Mouse (Mus musculus) heart, postnatal 0 days (tissue): ENCODE data around the gene Ndufa4l2.

ENCODE experiments used
- CTCF ChIP-seq: IDR thresholded peaks from 2 replicates; pipeline ENCODE4 v1.5.1; 2016; ENCODE audit warnings: antibody characterized with exemption, control low read depth, low read depth
- EP300 ChIP-seq: IDR thresholded peaks from 2 replicates; pipeline ENCODE4 v1.6.1; 2016; ENCODE audit warnings: antibody characterized with exemption, low read depth

- TF ChIP-seq CTCF (peak; percentile 10; the same call in 1 of the 2 replicates), EP300 (no peak)
Observed at GRCm38 (mm10) chr10:127557397-127557796, 42.6 kb downstream of the Ndufa4l2 start.
